7 mouse cellular contexts compared by ENCODE assay signal in genomic region chr10:75934991-75935390, GRCm38 (mm10). TPM values are rescaled to one million over a fixed set of nuclear protein-coding genes. Genes with fewer than 3 reads are reported as not detected.
DNase-seq lines count a peak whose midpoint lies in the region; ATAC-seq and TF ChIP-seq lines count a peak whose summit lies in the region.

No protein-coding gene starts in this region.

- no peaks in the 10 kb centered on the region for H3K36me3 ChIP-seq in lung, embryonic 16.5 days (ENCODE audit: control insufficient read depth, insufficient read depth, low read length)
- no peaks in the 10 kb centered on the region for H3K36me3 ChIP-seq in forebrain, postnatal 0 days (ENCODE audit: insufficient read depth)
- no peaks in the 10 kb centered on the region for H3K36me3 ChIP-seq in liver, embryonic 11.5 days (ENCODE audit: control insufficient read depth, insufficient read depth, low read length)

- H3K27ac ChIP-seq in lung, embryonic 16.5 days (ENCODE audit: low read length), result no peak overlapping the region
- H3K27ac ChIP-seq in forebrain, postnatal 0 days (ENCODE audit: low read depth, low read length), result no peak overlapping the region
- H3K27ac ChIP-seq in liver, embryonic 11.5 days (ENCODE audit: low read depth, low read length), result no peak overlapping the region
- H3K27ac ChIP-seq in olfactory bulb, adult 2 months (ENCODE audit: insufficient read depth, low read depth, low read length), result peak overlapping the region; percentile 99; the same call in 1 of the 2 replicates

- WGBS in lung, embryonic 16.5 days, result 36% methylated on average over 1 of the region's 1 CpGs
- 73% methylated on average over 1 of the region's 1 CpGs for WGBS in forebrain, postnatal 0 days
- 47% methylated on average over 1 of the region's 1 CpGs for WGBS in liver, embryonic 11.5 days
- 81% methylated on average over 1 of the region's 1 CpGs for WGBS in olfactory bulb, adult 2 months

- DNase-seq in lung, postnatal 25 days (ENCODE audit: low spot score), result no peak
- no peak for DNase-seq in forebrain, postnatal 0 days
- no peak for DNase-seq in liver, embryonic 11.5 days (ENCODE audit: low spot score)
- no peak for DNase-seq in thymus, adult 18-20 months
- no peak for DNase-seq in layer of hippocampus, adult 11-12 months (ENCODE audit: low spot score)

- peaks cover 14% of the 10 kb centered on the region for H3K27me3 ChIP-seq in lung, embryonic 16.5 days (ENCODE audit: control insufficient read depth, insufficient read depth, low read depth, low read length)
- no peaks in the 10 kb centered on the region; the same call in 1 of the 2 replicates for H3K27me3 ChIP-seq in forebrain, postnatal 0 days (ENCODE audit: insufficient read depth, low read length)
- peaks cover 39% of the 10 kb centered on the region for H3K27me3 ChIP-seq in liver, embryonic 11.5 days (replicated peaks; ENCODE audit: control insufficient read depth, insufficient read depth, low read length)

- ATAC-seq in lung, embryonic 16.5 days (ENCODE audit: low read depth), result no peak
- ATAC-seq in forebrain, postnatal 0 days, result no peak
- ATAC-seq in liver, embryonic 11.5 days (replicated peaks; ENCODE audit: low FRiP score), result no peak

- H3K4me2 ChIP-seq in lung, embryonic 16.5 days (ENCODE audit: low read depth, low read length), result no peak overlapping the region
- H3K4me2 ChIP-seq in forebrain, postnatal 0 days (ENCODE audit: low read depth), result peak overlapping the region; percentile 76
- H3K4me2 ChIP-seq in liver, embryonic 11.5 days, result peak overlapping the region; percentile 96

- peaks cover 31% of the 10 kb centered on the region for H3K4me1 ChIP-seq in lung, embryonic 16.5 days (replicated peaks; ENCODE audit: control insufficient read depth, insufficient read depth, low read length)
- H3K4me1 ChIP-seq in forebrain, postnatal 0 days (ENCODE audit: insufficient read depth), result peaks cover 17% of the 10 kb centered on the region
- peaks cover 52% of the 10 kb centered on the region for H3K4me1 ChIP-seq in liver, embryonic 11.5 days (replicated peaks; ENCODE audit: control insufficient read depth, insufficient read depth, low read length)
- peaks cover 35% of the 10 kb centered on the region for H3K4me1 ChIP-seq in olfactory bulb, adult 2 months (ENCODE audit: control insufficient read depth, insufficient read depth, low read length)

- TF ChIP-seq CTCF in forebrain, postnatal 0 days (IDR thresholded peaks at IDR 0.05; ENCODE audit: low read depth), result no peak
- no peak for TF ChIP-seq CTCF in olfactory bulb, adult 2 months (IDR thresholded peaks at IDR 0.05; ENCODE audit: insufficient read depth, low read depth, low read length)

- no peaks in the 10 kb centered on the region for H3K9me3 ChIP-seq in lung, embryonic 16.5 days (ENCODE audit: control insufficient read depth, low read length)
- no peaks in the 10 kb centered on the region for H3K9me3 ChIP-seq in forebrain, postnatal 0 days (ENCODE audit: low read length)
- no peaks in the 10 kb centered on the region for H3K9me3 ChIP-seq in liver, embryonic 11.5 days (ENCODE audit: control insufficient read depth, low read length)

- H3K9ac ChIP-seq in lung, embryonic 16.5 days (ENCODE audit: low read length), result no peak overlapping the region
- no peak overlapping the region for H3K9ac ChIP-seq in forebrain, postnatal 0 days
- H3K9ac ChIP-seq in liver, embryonic 11.5 days (ENCODE audit: low read depth, low read length), result no peak overlapping the region

- H3K4me3 ChIP-seq in lung, embryonic 16.5 days (ENCODE audit: low read length), result peak overlapping the region; percentile 56; the same call in 1 of the 2 replicates
- no peak overlapping the region for H3K4me3 ChIP-seq in forebrain, postnatal 0 days (ENCODE audit: low read depth, low read length)
- H3K4me3 ChIP-seq in liver, embryonic 11.5 days (ENCODE audit: low read depth, low read length), result peak overlapping the region; percentile 81
- peak overlapping the region; percentile 96; the same call in 1 of the 2 replicates for H3K4me3 ChIP-seq in olfactory bulb, adult 2 months (ENCODE audit: insufficient read depth, low read depth, low read length)

- TF ChIP-seq POLR2A in olfactory bulb, adult 2 months (IDR thresholded peaks at IDR 0.05; ENCODE audit: insufficient read depth, low read depth, low read length), result no peak

RNA-seq across cellular contexts. Expression of gene Mmp11, which starts 1.3 kb away (rescaled TPM):
- 74.1 and 77.1 TPM in 2 replicates for polyA plus RNA-seq in lung, embryonic 16.5 days (2015; fragmentation: Nextera tagmentation; extraction: Ambion mirVana)
- 11.7 and 13.5 TPM in 2 replicates for total RNA-seq in forebrain, postnatal 0 days (2014; rRNA removed)
- polyA plus RNA-seq in forebrain, postnatal 0 days (2015; fragmentation: Nextera tagmentation; extraction: Ambion mirVana), result 14.3 and 16.5 TPM in 2 replicates
- 15.2 and 16.6 TPM in 2 replicates for polyA plus RNA-seq in liver, embryonic 11.5 days (2014; fragmentation: Nextera tagmentation; extraction: Ambion mirVana)
- not detected in 2 replicates for polyA plus RNA-seq in olfactory bulb, adult 2 months (2012; ENCODE audit: insufficient read depth, insufficient read length, low replicate concordance, missing spikeins)

RNA-seq across cellular contexts. Expression of gene Chchd10, which starts 2.1 kb away (rescaled TPM):
- 68.7 and 70.0 TPM in 2 replicates for polyA plus RNA-seq in lung, embryonic 16.5 days (2015; fragmentation: Nextera tagmentation; extraction: Ambion mirVana)
- total RNA-seq in forebrain, postnatal 0 days (2014; rRNA removed), result 69.9 and 93.0 TPM in 2 replicates
- 97.1 and 121 TPM in 2 replicates for polyA plus RNA-seq in forebrain, postnatal 0 days (2015; fragmentation: Nextera tagmentation; extraction: Ambion mirVana)
- polyA plus RNA-seq in liver, embryonic 11.5 days (2014; fragmentation: Nextera tagmentation; extraction: Ambion mirVana), result 103 and 113 TPM in 2 replicates
- polyA plus RNA-seq in olfactory bulb, adult 2 months (2012; ENCODE audit: insufficient read depth, insufficient read length, low replicate concordance, missing spikeins), result not detected in 2 replicates

RNA-seq across cellular contexts. Expression of gene Gm867, which starts 5.5 kb away (rescaled TPM):
- polyA plus RNA-seq in lung, embryonic 16.5 days (2015; fragmentation: Nextera tagmentation; extraction: Ambion mirVana), result 0.97 and 1.0 TPM in 2 replicates
- total RNA-seq in forebrain, postnatal 0 days (2014; rRNA removed), result 0.95 and 2.8 TPM in 2 replicates
- 0.97 and 1.0 TPM in 2 replicates for polyA plus RNA-seq in forebrain, postnatal 0 days (2015; fragmentation: Nextera tagmentation; extraction: Ambion mirVana)
- 3.2 and 3.4 TPM in 2 replicates for polyA plus RNA-seq in liver, embryonic 11.5 days (2014; fragmentation: Nextera tagmentation; extraction: Ambion mirVana)
- not detected in 2 replicates for polyA plus RNA-seq in olfactory bulb, adult 2 months (2012; ENCODE audit: insufficient read depth, insufficient read length, low replicate concordance, missing spikeins)

RNA-seq across cellular contexts. Expression of gene Vpreb3, which starts 7.9 kb away (rescaled TPM):
- polyA plus RNA-seq in lung, embryonic 16.5 days (2015; fragmentation: Nextera tagmentation; extraction: Ambion mirVana), result 0.60 and 1.0 TPM in 2 replicates
- total RNA-seq in forebrain, postnatal 0 days (2014; rRNA removed), result not detected in 2 replicates
- polyA plus RNA-seq in forebrain, postnatal 0 days (2015; fragmentation: Nextera tagmentation; extraction: Ambion mirVana), result 0.45 and 1.4 TPM in 2 replicates
- polyA plus RNA-seq in liver, embryonic 11.5 days (2014; fragmentation: Nextera tagmentation; extraction: Ambion mirVana), result 0.52 and 0.96 TPM in 2 replicates
- not detected in 2 replicates for polyA plus RNA-seq in olfactory bulb, adult 2 months (2012; ENCODE audit: insufficient read depth, insufficient read length, low replicate concordance, missing spikeins)

RNA-seq across cellular contexts. Expression of gene Smarcb1, which starts 13.6 kb away (rescaled TPM):
- polyA plus RNA-seq in lung, embryonic 16.5 days (2015; fragmentation: Nextera tagmentation; extraction: Ambion mirVana), result 191 and 197 TPM in 2 replicates
- 155 and 173 TPM in 2 replicates for total RNA-seq in forebrain, postnatal 0 days (2014; rRNA removed)
- 239 and 246 TPM in 2 replicates for polyA plus RNA-seq in forebrain, postnatal 0 days (2015; fragmentation: Nextera tagmentation; extraction: Ambion mirVana)
- polyA plus RNA-seq in liver, embryonic 11.5 days (2014; fragmentation: Nextera tagmentation; extraction: Ambion mirVana), result 157 and 162 TPM in 2 replicates
- polyA plus RNA-seq in olfactory bulb, adult 2 months (2012; ENCODE audit: insufficient read depth, insufficient read length, low replicate concordance, missing spikeins), result not detected in 2 replicates
